Mouse (Mus musculus): Measurements from ENCODE around the gene Tcap.

Gene Tcap

DNA sequence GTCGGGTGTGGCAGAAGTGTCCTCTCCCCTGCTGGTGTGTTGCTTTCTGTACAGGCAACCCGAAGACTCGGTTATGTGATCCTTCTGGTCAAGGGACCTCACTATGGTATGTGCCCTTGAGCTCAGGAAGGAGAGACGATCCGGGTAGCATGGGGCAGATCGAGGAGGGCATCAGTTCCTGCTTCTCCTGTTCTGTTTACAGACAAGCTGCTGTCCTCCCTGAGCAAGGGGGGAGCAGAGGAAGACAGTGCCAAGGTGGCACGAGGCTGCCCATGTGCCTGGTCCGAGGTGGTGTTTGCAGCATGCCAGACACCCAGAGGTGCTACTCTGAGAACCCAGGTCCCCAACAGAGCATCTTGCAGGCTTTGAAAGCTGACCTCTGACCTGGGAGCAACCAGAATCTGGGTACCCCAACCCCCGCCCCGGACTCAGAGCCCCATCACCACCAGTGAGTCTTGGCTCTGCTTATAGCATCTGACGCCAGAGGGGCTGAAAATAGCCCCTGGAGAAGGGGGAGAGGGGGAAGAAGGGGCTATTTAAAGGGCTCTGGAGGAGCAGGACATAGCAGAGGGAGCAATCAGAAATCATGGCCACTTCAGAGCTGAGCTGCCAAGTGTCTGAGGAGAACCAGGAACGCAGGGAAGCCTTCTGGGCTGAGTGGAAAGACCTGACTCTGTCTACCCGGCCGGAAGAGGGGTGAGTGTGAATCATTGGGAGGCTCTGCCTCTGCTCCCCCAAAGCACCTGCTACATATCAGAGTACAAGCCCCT, at the start of gene Tcap:
Gene Tcap (plus strand): TSS at position 551 of the 770 bp plus-strand sequence.
- no peak for DNase-seq (ENCODE audit: low spot score)

DNA sequence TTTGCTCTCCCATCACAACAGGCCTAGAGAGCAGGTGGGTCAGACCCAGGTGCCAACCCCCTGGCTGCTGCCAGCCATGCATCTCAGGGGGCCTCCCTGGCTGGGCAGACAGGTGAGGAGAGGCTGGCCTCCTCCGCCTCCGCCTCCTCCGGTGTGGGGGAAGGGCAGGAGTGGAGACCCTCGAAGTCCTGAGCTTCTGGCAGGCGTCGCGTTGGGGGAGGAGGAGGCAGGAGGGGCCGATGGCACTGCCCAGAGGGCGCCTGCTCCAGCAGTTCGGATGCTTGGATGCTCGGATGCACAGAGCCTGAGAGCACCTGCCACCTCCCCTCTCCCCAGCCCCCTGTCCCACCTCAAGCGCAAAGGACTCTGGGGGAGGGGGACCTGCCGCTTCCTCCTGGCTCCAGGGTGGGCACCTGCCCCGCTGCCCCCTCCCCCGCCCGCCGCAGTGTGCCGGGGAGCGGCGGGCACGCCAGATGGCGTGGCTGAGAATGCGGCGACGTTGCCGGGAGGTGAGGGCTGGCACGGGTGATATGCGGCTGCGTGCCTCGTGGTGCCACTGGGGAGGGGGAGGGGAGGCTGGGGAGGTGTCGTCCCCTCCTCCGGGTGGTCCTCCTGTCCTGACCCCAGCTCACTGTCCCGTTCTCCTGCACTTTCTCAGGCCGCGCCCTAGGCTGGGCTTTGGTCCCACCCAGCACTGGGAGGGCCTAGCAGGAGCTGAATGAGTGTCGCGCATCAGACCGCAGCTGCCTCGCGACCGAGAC, 49.5 kb upstream of the Tcap start:
- DNase-seq (ENCODE audit: low spot score), result no peak

DNA sequence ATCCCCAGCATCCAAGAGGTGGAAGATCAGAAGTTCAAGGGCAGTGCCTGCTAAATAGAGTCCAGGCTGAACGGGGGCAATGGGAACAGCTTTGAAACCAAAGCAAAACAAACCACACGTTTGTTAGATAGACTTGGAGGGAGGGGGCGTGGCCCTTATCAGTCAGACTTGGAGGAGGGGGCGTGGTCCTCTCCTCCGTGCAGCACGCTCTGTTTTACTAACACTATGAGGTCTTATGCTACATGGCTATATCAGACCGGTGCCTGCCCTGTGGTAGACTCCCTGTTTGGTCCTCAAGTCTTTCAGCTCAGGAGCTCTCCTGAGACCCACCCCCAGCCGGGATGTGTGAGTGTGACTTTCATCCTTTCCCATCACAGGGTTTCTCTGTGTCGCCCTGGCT, 48.4 kb upstream of the Tcap start:
- no peak for DNase-seq (ENCODE audit: low spot score)

DNA sequence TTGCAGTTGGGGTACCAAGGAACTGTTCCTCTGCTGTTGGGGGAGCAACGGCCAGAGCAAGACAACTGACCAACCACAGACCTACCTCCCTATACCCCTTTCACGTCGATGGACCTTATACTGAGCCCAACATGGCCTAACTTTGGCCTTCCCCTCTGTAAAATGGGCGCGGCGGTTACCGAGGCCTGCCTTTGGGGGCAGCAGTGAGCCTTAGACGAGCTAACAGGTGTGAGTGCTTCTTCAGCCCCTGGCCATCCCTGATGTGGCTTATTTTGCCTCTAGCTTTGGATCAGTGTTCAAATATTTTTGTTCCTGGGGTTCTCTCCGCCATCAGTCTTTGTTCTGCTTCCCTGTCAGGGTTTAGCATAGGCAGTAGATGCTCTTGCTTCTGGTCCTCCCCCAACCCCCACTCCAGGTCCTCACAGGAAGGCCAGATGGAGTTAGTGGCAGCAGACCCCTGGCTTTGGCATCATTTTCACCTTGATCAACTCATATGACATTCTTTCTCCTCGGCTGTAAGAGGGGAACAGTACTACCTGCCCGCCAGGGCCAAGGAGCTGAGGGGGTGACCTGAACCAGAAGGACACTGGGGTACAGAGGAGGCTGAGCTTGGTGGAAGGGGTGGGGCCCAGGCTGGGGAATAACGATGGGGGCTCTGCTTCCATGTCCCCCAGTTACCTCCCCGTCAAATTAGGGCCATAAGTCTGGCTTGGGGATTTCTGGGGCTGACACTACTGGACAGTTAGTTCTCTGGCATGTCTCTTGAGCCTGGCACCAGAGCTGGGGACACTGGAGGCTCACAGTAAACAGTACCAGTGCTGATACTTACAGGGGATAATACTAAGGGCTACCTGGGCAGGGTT, 47.1 kb upstream of the Tcap start:
- no peak for DNase-seq (ENCODE audit: low spot score)

DNA sequence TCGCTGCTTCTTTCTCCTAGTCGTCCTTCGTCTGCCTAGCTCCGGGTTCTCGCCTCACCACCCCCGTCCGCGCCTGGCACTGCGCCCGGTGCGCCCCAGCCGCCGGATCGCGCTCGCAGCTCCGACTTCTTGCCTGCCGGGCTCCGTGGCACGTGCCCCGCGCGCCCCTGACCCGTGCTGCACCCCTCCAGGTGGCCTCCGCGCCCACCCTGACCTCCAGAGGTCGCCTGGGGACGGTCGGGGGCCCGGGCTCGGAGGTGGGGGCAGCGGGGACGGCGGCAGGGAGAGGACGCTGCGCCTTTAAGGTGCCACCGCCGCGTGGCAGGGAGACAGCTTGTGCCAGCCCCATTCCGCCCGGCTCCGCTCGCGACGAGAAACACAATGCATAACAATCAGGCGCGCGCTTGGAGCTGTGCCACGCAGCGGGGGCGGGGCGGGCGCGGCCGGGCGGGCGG, 45.1 kb upstream of the Tcap start:
- DNase-seq (ENCODE audit: low spot score), result no peak

DNA sequence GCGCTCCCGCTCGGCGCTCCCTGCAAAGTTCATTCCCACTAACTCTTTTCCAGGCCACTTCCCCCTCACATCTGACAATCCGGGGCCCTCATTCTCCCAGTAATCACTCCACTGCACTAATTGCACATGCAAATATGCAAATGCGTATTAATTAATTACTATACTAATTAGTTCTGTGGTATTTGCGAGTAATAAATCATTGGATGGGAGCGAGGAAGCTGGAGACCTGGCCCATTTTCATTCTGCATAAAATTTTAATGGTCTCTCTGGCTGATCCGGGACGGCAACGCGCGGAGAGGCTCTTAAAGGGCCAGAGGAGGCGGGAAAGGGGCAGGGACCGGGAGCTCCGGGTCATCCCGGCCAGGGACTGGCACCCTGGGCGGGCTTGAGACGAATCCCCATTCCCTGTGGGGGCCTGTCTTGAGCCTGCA, 44.5 kb upstream of the Tcap start:
- DNase-seq (ENCODE audit: low spot score), result no peak

DNA sequence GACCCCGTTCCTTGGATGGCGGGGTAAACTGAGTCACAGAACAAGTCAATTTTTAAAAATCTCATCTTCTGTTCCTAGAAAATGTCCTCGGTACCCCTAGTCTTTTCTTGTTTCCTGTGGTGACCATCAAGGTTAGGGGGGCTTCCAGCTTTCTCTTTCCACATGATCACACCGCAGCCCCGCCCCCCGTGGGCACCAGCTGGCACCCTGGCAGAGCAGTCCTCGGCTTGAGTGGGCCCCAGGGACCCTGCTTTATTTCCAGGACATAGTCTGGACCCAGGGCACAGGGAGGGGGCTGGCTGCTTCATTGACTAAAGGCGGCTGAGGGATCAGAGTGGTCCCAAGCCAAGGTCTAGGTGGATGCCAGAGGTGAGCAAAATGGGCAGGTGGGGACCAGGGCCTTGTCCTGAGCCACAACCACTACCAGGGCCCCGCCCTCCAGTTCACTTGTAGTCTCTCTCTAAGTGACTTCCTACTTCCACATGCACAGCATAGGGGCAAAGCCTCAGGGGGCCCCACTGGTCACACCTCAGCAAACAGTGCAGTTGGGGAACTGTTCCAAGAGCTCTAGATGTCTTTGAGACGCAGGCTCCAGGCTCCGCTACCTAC, 43.8 kb upstream of the Tcap start:
- DNase-seq (ENCODE audit: low spot score), result no peak

DNA sequence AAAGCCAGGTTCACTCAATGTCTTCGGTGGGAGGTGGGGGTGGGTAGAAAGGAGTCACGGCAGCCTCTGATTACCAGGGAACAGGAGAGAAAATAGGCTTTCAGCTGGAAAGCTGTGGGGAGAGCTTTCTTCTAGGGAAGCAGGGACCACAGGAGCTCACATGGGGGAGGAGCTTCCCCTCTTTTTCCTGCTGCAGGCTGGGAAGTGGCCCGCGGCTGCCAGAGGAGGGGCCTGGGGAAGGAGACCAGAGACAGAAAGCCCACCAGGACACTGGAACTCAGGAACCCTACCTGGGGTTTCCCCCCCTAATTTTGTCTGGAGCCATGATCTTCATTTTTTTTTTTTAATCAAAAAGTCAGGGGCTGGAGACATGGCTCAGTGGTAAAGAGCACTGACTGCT, 43.0 kb upstream of the Tcap start:
- DNase-seq (ENCODE audit: low spot score), result no peak

DNA sequence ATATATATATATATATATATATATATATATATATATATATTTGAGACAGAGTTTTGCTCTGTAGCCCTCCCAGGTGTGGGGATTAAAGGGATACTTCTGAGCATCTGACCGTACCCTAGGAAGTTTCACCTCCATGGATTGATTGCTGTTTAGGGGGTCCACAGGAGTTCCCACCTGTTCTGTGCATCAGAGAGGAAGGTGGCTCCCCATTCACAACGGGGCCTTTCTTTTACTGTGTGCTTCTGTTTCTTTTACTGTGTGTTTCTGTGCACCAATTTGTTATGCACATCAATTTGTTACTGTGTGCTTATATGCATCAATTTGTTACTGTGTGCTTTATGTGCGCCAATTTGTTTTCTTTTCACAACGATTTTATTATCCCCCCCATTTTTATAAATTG, 42.4 kb upstream of the Tcap start:
- no peak for DNase-seq (ENCODE audit: low spot score)

DNA sequence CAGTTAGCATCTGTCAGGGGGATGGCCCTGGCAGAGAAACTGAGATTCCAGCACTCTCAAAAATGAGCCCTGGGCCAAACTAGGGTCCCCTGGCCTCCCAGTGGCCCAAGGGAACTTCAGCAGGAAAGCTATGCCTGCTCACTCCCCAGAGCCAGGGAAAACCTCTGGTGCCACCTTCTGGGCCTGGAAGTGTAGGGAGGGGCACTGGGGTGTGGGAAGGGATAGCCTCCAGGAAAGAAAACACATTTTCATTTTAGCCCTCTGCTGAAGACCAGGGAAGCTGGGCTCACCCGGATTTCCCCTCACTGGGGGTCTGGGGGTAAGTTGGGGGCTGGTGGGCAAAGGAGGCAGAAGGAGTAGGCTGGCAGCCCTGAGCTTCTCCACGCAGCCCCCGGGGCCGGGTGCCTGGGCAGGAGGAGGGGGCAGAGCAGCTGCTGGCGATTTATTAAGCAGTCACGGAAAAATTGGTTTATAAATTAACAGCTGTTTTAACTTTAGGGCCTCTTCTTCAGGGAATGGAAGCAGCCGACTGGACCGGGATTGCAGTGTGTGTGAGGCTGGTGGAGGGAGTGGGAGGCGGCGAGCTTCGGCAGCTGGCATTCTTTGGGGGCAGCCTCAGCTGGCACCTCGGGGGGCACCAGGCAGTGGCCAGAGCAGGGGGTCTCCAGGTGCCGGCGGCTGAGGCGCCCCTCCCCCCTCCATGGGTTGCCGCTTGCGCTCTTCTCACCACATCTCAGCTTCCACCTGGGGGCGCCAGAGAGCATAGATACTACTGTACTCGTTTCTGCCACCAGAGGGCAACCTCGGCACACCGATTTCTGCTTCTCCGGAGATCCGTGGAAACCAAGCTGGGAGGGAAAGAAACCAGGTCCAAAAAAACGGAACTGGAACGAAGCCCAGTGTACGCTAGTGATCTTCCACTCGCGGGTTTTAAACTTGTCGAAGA, 41.3 kb upstream of the Tcap start:
- DNase-seq (ENCODE audit: low spot score), result peak; percentile 99

DNA sequence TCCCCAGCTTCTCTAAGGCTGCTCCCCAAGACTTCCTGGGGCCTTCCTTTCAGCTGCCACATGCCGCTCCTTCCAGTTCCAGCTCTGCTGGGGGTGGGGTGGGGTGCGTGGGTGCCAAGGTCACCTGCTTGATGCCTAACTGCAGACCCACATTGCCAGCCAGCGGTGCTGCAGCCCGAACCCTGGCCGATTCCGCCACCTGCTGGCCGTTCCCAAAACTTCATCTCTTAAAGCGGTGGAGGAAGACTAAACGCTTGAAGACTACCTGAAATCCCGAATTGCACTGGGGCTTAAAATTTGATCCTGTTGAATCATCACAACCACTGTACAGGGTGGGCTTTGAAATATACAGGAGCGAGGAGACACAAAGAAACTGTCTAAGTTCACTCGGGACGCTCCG, 38.4 kb upstream of the Tcap start:
- DNase-seq (ENCODE audit: low spot score), result peak; percentile 76

DNA sequence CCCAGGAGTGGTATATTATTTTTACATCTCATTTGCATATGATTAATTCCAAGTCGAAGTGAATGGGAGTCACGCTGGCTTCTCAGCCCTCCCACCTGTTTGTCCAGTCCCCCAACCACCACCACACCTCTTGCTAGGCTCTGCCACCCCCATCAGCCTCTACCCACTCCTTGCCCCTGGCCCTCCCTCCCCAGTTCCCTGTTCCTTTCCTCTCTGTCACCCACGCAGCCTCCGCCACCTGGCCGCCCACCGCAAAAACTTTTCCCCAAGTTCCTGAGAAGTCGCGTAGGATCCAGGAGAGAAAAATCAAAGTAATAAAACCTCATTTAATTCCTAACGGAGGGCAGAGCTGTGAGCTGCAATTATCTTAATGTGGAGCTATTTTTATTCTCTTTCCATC, 37.4 kb upstream of the Tcap start:
- DNase-seq (ENCODE audit: low spot score), result no peak

DNA sequence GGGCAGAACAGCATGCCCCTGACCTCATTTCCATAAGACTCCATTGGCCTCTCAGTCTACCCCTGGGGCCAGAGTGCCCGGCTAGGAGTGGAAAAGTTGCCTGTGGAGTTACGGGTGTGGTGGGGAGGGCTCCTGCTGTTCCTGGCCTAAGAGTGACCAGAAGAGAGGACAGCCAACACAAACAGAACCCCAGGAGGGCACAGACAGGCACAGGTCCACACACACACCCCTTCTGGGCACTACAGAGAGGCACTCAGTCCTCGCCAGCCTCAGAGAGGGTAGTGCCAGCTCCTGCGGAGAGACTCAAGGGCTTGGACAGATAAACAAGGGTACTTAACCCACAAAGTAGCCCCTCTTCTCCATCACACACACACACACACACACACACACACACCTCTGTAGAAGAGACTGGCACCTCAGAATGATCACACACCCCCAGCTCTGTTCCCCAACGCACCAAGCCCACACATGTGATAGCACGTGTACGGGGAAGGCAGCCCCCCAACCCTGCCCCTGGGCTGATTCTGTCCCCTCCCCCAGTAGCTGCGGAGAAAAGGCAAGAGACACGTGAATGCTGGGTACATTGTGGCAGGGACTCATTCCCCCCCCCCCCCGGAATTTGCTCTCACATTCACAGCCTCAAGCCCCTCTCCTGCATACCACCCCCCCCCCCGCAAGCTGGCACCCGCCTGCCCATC, 36.1 kb upstream of the Tcap start:
- no peak for DNase-seq (ENCODE audit: low spot score)

DNA sequence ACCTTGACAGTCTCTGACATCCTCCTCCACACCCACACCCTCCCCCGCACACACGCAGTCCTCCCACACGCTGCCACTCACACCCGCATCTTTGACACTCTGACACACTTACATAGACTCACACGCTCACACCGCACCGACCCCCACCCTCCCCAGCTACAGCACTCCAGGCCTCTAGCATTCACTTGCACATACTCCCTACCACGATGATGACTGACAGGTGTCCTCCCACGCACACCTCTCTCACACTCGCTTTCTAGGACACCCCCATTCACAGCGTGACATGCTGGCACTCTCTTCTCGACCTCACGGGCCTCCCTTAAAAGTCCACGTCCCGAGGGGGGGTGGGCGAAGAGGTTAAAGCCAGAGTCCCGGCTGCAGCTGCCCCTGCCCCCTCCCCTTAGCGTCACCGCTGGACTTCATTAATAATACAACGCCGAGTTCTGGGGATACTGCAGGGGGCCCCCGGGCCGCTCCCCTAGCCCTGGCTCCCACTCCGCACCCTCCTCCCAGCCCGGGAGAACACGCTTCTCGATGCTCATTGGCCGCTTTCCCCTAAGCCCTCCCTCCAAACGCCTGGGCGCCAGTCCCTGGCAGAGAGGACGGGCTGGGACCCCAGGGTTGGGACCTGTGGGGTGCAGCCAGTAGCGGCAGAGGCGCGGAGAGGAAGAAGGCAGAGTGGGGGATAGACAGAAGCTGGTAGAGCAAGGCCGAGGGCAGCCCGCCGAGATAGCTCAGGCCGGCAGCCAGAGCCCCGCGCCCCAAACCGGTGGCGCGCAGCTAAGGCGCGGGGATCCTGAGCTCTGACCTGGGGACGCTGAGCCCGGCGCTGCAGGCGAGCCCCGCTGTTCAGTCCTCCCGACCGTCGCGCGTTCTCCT, 35.3 kb upstream of the Tcap start, which contains the start of gene Ppp1r1b:
Gene Ppp1r1b (plus strand): TSS at position 322 of the 879 bp plus-strand sequence.
- DNase-seq (ENCODE audit: low spot score), result no peak

DNA sequence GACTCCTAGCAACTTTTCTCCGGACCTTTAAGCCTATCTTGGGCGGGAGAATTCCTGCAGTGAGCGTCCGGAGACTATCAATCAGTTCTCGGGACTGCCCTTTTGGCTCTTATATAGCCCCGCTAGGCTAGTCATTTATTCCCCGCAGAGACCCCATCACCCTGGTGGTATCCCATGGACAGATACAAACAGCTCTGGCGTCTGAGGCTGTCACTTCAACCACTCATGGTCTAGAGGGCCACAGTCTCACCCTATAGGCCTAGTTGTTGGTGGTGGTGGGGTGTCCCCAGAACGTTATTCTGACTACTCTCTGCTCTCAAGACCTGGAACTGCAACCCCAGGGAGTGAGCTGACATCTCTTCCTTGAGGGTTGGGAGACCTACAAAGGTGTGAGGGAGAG, 34.3 kb upstream of the Tcap start:
- no peak for DNase-seq (ENCODE audit: low spot score)

DNA sequence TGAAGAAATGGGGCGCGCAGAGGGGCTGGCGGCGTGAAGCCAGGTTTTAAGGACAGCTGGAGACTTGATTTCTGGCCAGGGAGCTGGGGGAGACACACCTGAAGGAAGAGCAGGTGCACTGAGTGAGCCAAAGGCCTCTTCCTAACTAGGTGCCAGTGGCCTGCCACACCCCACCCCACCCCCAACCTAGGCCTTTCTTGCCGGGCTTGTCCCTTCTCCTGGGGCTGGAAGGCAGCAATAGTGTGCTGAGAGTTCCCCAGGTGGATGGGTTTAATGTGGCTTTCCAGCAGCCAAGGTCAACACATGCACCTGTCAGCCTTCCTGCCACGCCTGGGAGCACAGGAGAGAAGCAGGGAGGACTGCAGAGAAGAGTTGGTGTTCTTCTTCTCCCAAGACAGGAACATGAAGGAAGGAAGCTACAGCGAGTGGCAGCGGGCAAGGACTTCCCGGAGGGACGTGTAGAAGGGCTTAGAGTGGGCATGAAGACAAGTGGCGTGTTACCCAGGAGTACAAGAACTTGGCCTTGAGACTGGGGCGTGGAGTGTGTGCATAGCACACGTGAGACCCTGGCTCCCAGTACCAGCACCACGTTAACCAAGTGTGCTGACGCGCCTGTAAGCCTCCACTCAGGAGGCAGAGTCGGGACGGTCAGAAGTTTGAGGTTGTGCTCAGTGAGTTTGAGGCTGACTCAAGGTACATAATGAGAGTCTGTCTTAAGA, 31.2 kb upstream of the Tcap start:
- no peak for DNase-seq (ENCODE audit: low spot score)

DNA sequence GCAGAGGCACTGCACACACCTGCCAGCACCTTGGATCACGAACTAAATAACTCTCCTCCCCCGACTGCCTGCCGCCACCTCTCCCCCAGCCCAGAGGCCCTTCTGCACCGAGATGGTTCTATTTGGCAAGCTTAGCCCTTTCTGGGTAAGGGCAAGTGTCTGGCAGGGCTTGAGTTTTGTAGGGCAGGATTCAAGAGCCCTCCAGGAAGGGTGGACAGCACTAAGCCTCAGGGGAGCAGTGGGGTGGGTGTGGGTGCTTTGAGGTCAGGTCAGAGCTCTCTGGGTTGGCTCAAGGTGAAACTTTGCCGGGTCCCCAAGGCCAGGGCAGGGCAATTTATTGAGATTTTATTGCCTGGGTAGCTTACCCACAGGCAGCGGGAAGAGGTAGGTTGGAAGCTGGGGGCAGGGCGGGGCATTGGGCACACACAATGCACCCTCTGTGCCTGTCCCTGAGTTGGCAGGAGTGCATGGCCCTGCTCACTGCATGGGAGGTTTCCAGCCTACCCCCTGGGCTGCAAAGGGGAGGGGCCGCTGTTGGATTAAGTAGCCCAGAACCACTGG, 29.9 kb upstream of the Tcap start:
- DNase-seq (ENCODE audit: low spot score), result no peak

DNA sequence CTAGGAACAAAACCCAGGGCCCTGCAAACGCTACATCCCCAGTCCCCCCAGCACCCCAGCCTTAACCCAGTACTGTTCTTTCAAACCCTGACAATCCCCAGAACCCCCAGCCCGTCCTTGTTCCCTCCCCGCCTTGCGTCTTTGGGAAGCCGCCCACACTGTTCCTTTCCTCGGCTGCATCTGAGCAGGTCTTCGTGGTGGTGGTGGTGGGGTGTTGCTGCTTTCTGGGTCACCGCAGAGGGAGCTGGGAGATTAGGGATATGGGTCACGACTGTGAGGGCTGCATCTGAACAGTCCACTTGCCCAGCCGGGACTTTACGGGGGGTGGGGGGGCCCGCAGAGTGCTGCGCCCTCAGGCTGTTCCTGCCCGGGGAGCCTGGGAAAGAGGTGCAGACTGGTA, 29.2 kb upstream of the Tcap start:
- DNase-seq (ENCODE audit: low spot score), result no peak
